8 mouse cellular contexts compared by ENCODE assay signal in genomic region chr6:83506258-83507167, GRCm38 (mm10). TPM values are rescaled to one million over a fixed set of nuclear protein-coding genes. Genes with fewer than 3 reads are reported as not detected.
A peak's percentile ranks its signal among the peaks of the same experiment; 100 is the strongest.
DNase-seq lines count a peak whose midpoint lies in the region; ATAC-seq lines count a peak whose summit lies in the region.

Dguok (minus strand) TSS chr6:83506969.

- peak; percentile 100 for DNase-seq in ES-CJ7 (ENCODE audit: low read depth, low spot score)
- DNase-seq in cerebellum, adult 11 months: peak; percentile 97
- DNase-seq in forebrain, embryonic 14.5 days (ENCODE audit: low spot score): peak; percentile 99
- DNase-seq in heart, postnatal 14 days: peak; percentile 95 to 97
- peak; percentile 98 for DNase-seq in layer of hippocampus, adult 11-12 months (ENCODE audit: low spot score)
- peak; percentile 98 to 99 for DNase-seq in lung, adult 18-20 months
- DNase-seq in testis, postnatal 14 days (ENCODE audit: low spot score): peak; percentile 98

- intact Hi-C loops in heart, postnatal 14 days (cut with DNase I): loop anchor here (5.0 kb wide), 1 partner anchor 64 kb away; no protein-coding TSS in a partner anchor

- H3K4me1 ChIP-seq in forebrain, embryonic 14.5 days (ENCODE audit: control insufficient read depth, insufficient read depth, low read length): peaks cover 10% of the 10 kb centered on the region
- peaks cover 28% of the 10 kb centered on the region for H3K4me1 ChIP-seq in neural tube, embryonic 15.5 days

- under 1% methylated on average over 54 of the region's 54 CpGs for WGBS in forebrain, embryonic 14.5 days
- under 1% methylated on average over 54 of the region's 54 CpGs for WGBS in neural tube, embryonic 15.5 days

- H3K27me3 ChIP-seq in forebrain, embryonic 14.5 days (replicated peaks; ENCODE audit: control insufficient read depth, insufficient read depth, low read length): no peaks in the 10 kb centered on the region
- H3K27me3 ChIP-seq in neural tube, embryonic 15.5 days (replicated peaks): no peaks in the 10 kb centered on the region

- peak within 1 kb of the TSS; percentile 78 for H3K4me2 ChIP-seq in forebrain, embryonic 14.5 days (ENCODE audit: low read length)
- peak within 1 kb of the TSS; percentile 67 for H3K4me2 ChIP-seq in neural tube, embryonic 15.5 days

- H3K4me3 ChIP-seq in forebrain, embryonic 14.5 days (ENCODE audit: low read depth, low read length): peak within 1 kb of the TSS; percentile 79
- H3K4me3 ChIP-seq in neural tube, embryonic 15.5 days (replicated peaks): peak within 1 kb of the TSS; percentile 58

- H3K36me3 ChIP-seq in forebrain, embryonic 14.5 days (ENCODE audit: control insufficient read depth, insufficient read depth, low read length): 0 out of 2 replicates have a peak, but pooled peaks cover 4% of the 10 kb centered on the region
- H3K36me3 ChIP-seq in neural tube, embryonic 15.5 days: no peaks in the 10 kb centered on the region

- H3K9me3 ChIP-seq in forebrain, embryonic 14.5 days (replicated peaks; ENCODE audit: control insufficient read depth, low read length): no peaks in the 10 kb centered on the region
- H3K9me3 ChIP-seq in neural tube, embryonic 15.5 days (replicated peaks): no peaks in the 10 kb centered on the region

- H3K27ac ChIP-seq in forebrain, embryonic 14.5 days (ENCODE audit: low read depth, low read length): peak within 1 kb of the TSS; percentile 95
- H3K27ac ChIP-seq in neural tube, embryonic 15.5 days (replicated peaks): peak within 1 kb of the TSS; percentile 94

- H3K9ac ChIP-seq in forebrain, embryonic 14.5 days (ENCODE audit: low read length): peak within 1 kb of the TSS; percentile 84
- peak within 1 kb of the TSS; percentile 74 for H3K9ac ChIP-seq in neural tube, embryonic 15.5 days (replicated peaks)

- peak; percentile 99 for ATAC-seq in forebrain, embryonic 14.5 days
- peak; percentile 99 for ATAC-seq in neural tube, embryonic 15.5 days (ENCODE audit: low FRiP score)

RNA-seq across cellular contexts. Expression of gene Dguok, which starts in this region (rescaled TPM):
- 63.9 and 71.1 TPM in 2 replicates for polyA plus RNA-seq in forebrain, embryonic 14.5 days (2014; fragmentation: Nextera tagmentation; extraction: Ambion mirVana)
- 10 to 100 TPM; 28.3 to 31.8 TPM for total RNA-seq in heart, postnatal 14 days (2021)
- 74.3 and 74.4 TPM in 2 replicates for polyA plus RNA-seq in neural tube, embryonic 15.5 days (2015; fragmentation: Nextera tagmentation; extraction: Ambion mirVana)

Comparison
In these comparisons a context has a peak if more than half of its experiments do, and no peak if none do; other contexts are left out.
1. Peak in every context shown above with its lines: DNase-seq, ATAC-seq, H3K4me3 ChIP-seq and H3K27ac ChIP-seq.